Mouse (Mus musculus) kidney, adult 11 months (tissue): Measurements from ENCODE around the gene Higd1a.

ENCODE experiments used
- DNase-seq: peaks from one replicate; pipeline ENCODE4 v3.0.0; 2022

The Higd1a gene

DNA sequence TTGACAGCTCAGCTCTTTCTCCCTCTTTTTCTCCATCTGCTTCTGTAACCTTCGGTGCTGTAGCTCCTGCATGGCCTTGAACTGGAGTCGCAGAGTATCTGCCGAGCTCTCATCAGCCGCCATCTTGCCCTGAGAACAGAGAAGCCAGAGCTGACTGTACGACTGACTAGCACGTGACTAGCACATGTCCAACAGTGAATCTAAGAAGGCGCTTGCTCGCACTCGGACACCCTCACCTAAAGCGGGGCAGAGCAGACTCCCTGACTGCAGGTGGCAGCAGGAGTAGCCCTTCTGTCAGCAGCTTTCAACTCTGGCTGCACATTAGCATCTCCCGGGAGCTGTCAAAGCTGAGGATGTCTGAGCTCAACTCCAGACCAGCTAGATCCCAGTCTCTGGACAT lies 24.3 kb downstream of the Higd1a start:
- no peak for DNase-seq

GRCm38 (mm10) chr9:121830956-121831293 lies 27.2 kb downstream of the Higd1a start:
- DNase-seq, result peak; percentile 66

GRCm38 (mm10) chr9:121830243-121830955 lies 27.8 kb downstream of the Higd1a start:
- DNase-seq, result peak; percentile 51

GRCm38 (mm10) chr9:121829270-121829992 lies 28.7 kb downstream of the Higd1a start:
- DNase-seq, result no peak

DNA sequence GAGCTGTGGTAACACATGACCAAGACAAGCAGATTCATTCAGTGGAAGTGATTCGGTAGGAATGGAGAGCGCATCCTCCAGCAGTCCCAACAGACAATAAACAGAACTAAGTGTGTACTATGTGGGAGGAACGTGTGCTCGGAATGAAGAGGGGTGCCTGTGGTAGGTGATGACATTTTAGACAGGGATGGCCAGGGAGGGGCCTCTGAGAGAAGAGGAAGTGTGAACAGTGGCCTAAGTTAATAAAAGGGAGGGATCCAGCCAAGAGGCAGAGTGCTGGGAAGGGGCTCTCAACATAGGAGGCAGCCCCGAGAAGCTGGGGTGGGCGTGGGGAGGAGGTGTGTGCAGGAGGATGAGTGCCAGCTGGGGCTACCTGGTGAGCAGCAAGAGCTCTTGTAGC lies 29.8 kb downstream of the Higd1a start:
- no peak for DNase-seq

DNA sequence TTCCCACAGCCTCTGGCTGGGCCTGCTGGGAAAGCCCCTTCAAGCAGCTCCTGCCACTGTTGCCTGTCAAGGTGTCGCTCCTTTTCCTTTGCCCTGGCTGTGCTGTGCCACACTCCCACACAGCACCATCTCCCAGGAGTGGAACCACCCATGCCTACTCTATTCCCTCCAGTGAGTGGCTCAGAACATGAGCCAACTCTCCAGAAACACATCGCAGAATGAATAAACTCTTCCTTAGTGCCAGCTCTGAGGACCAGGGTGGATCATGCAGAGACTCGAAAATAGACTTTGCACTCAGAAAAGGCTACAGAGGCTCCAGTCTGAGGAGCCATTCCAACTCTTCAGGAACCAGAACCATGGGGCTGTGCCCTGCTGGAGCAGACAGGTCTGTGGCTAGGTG lies 31.8 kb downstream of the Higd1a start:
- no peak for DNase-seq

GRCm38 (mm10) chr9:121823991-121824390 lies 34.2 kb downstream of the Higd1a start:
- DNase-seq, result peak; percentile 26

DNA sequence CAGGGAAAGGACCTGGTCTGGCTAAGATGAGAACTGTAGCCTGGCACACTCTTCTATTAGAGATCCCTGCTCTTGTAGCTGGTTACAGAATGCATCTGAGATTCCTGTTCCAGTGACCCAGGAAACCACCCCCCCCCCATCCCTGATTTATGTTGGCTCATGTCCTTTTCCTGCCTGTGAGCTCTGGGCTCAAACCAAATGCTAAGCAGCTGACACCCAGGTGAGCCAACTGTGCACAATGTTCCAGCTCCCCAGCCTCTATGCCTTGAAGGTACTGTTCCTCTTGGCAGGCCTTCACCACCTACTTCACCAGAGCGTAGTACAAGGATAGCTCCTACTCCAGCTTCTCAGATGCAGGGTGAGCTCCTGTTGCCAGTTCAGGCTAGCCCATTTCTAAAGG lies 35.1 kb downstream of the Higd1a start:
- peak; percentile 76 for DNase-seq

DNA sequence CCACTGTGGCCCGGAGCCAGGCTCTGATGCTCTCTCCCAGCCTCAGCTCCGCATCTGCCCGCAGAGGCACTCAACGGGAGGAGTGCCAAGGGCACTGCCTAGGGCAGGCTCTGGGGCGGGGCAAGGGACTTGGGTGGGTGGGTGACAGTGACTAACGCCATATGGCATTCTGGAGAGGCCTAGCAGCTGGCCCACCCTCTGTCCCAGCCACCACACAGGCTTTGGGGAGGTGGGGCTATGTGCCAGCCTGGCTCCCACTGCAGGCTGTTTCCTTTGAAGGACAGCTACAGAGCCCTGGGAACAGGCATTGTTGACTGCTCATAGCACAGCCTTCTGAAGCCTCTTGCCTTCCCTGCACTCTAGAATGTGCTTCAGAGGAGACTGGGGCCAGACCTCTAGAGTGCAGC lies 35.6 kb downstream of the Higd1a start:
- peak; percentile 51 for DNase-seq

- no peak for DNase-seq
Measured at GRCm38 (mm10) chr9:121820765-121821164, 37.4 kb downstream of the Higd1a start.

DNA sequence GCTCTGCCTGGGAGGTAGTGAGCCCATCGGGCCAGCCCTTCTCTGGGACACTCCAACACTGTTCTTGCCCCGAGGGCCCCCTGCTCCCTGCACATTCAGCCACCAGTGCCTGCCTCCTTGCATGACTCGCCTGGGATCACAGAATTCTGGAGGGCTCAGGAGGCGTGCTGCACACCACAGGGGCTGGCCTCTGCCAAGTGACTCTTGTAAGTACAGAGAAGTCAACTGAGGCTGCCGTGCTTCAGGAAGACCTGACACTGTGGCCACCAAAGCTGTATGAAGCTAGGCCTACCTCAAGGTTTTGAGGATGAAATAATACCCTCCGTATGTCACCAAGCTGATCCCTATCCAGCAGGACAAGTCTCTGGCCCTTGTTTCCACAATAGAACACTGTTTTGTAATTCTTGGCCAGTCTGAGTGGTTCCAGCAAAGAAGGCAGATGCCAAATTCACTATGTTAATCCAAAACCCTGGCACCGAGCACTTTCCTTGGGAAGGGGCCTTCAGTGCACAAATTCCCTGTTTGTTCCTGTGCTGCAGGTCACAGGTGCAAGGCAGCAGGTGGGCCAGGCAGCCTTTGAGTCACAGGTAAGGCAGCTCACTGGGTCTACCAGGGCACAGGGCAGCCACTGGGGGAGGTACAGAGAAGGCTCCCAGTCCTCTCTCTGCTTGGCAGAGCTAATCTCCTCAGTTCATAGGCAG lies 38.2 kb downstream of the Higd1a start:
- DNase-seq, result peak; percentile 40

DNA sequence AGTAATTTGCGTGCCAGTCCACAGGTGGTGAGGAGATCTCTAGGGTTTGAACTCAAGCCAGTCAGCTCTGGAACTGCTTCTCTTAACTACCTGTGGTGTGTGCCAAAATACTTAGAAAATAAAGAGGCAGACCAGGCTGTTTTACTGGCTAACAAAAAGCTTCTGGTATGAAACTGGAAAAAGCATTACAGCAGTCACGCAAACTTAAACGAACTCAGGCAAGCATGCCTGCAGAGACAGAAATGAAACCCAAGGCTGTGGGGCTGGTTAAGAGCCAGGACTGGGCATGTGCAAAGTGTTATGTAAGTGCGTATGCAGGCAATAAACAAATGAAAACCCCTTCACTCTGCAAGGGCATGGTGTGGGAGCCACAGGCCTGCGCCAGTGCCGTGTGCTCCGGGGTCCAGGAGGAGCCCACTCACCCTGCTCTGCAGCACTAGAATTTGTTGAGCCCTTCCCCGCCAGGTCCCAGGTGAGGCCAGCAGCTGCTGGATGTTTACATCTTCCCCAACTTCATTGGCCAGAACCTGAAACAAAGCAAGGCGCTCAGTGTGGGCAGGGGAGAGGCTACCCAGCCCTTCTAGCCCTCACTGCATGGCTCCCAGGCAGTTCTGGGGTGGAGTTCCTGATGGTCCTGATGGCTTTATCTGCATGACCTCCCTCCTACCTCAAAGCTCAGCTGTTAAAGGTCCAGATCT lies 38.9 kb downstream of the Higd1a start:
- DNase-seq, result peak; percentile 66

- no peak for DNase-seq
Measured at GRCm38 (mm10) chr9:121815183-121815582, 43.0 kb downstream of the Higd1a start.

GRCm38 (mm10) chr9:121810081-121810821 lies 47.9 kb downstream of the Higd1a start:
- no peak for DNase-seq

DNA sequence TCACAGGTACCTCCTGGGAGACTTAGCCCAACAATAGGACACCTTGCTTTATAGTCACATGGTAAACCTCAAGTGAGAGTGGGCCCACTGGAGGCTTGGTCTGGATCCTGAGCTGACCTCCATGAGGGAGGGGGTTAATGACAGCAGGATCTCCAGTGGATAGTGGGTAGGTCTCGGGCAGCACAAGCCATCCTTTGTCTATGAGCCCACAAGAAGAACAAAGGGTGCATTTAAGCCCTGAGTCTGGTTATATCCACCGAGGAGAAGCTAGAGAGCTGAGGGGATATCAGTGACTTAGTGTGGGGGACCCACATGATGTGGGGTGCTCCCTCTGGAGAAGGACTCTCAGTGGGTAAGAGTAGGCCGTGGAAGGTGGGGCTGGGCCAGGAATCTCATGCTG lies 49.7 kb downstream of the Higd1a start:
- DNase-seq, result no peak

DNA sequence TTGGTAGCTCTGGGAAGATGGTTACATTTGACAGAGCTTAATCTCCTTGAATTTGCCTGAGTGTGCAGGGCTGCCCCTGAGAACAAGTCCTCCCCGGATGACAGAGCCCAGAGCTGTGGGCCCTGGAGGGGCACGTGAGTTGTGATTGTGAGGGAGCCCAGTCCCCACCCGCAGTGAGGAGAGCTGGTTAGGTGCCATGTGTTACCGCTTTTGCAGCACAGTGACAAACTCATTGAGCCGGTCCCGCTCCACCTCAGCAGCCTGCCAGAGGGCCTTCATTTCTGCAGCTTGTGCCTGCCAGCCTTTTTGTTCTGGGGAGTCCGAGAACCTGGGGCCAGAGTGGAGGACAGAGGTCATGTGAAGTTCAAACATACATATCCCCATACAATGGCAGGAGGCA lies 50.2 kb downstream of the Higd1a start:
- no peak for DNase-seq

DNA sequence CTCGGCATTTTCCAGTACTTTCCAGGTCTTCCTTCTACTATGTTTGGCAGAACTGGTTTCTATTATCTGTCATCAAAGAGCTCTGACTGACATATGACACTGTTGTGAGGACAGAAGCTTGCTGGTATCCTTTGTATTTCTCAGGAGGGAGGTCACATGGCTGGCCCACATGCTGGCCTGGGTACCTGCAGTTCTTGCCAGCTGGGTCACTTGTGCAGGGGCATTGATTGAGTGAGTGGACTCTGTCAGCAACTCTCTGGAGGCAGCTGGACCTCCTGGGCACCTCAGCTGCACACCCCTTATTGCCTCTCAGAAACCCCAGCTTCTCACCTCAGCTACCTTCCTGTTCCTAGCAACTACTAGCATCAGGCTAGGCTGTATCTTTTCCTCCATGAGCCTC lies 50.6 kb downstream of the Higd1a start:
- no peak for DNase-seq

GRCm38 (mm10) chr9:121802747-121803146 lies 55.4 kb downstream of the Higd1a start:
- DNase-seq, result no peak

DNA sequence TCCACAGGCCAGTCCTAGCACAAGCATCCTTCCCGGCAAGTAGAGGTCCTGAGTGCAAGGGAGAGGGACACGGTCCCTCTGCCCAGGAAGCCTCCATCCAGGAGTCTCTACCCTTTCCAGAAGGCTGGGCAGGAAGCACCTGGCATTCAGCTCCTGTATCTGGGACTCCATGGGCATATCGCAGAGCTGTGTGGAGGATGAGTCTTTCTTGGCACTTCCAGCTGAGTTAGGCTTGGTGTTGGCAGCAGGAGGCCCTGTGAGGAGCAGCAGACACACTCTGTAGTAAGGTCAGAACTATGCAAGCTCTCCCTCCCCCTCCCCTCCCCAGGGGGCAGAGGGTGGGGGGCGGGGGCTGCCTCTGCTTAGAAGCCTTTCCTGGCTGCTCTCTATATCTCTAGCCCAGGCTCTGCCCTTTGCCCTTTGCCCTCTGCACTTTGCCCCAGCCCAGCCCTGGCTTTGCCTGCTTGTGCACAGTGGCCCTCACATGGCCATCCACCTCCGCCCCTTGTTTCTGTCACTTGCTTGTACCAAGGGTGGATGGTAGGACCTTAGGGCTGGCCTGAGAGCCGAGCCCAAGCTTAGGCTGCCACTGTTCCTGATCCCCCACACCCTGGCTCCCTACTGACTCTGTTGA lies 59.2 kb downstream of the Higd1a start:
- DNase-seq, result no peak
